Mouse (Mus musculus) layer of hippocampus, adult 9-11 months (tissue): ENCODE results near the gene Cct8.

Source experiments
- DNase-seq: peaks from one replicate; pipeline ENCODE4 v3.0.0; 2022

Gene Cct8

DNA sequence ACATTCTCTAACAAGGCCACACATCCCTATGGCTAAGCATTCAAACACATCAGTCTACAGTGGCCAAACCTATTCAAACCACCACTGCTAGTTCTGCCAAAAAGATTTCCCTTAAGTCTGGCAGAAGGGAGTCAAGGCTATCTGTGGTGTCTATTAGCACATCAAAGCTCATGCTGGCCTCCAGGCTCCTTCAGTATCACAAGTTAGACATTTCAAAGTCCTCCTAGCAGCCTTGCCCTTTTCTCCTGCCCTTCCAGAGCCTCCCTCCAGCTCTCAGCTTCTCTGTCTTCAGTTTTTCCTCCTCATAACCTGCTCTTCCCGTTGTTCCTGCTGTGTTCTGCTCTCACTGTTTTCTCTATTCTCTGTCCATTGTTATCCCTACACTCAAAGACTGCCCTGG is 51.6 kb downstream of the Cct8 start:
- DNase-seq = no peak

DNA sequence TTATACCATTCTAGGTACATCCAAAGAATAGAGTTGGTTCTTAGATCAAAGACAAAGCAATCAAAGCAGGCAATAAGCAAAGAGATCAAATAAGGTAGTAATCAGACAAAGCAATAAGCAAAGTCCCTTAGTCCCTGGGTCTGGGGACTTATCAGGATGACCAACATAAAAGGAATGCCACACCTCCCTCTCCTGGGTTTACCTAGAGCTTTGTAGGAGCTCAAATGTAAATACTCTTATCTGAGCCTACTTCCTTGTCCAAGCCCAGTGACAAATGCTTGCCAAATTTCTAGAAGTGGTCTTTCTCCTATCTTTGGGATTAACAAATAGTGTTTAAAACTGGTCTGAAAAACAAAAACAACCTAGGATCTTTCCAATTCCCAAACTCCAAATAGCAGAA is 52.4 kb downstream of the Cct8 start:
- no peak for DNase-seq

DNA sequence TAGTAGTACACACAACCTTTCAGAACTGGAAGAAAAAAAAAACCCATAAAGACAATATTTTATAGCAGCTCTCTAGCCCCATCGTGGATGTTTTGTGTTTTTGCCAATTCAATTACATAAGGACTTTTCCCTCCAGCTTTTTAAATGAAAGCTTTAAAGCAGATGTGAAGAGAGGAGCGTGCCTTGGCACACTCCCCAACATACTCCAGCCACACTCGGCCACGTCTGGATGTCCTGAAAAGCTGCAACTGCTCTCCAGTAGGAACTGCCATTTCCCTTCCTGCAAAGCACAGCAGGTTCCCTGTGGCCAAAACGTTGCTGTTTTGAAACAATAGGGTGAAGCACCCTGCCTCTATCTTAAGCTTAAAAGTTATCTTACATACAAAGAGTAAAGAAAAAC is 53.4 kb downstream of the Cct8 start:
- DNase-seq = no peak

GRCm38 (mm10) chr16:87441089-87441488 is 54.6 kb downstream of the Cct8 start:
- no peak for DNase-seq

DNA sequence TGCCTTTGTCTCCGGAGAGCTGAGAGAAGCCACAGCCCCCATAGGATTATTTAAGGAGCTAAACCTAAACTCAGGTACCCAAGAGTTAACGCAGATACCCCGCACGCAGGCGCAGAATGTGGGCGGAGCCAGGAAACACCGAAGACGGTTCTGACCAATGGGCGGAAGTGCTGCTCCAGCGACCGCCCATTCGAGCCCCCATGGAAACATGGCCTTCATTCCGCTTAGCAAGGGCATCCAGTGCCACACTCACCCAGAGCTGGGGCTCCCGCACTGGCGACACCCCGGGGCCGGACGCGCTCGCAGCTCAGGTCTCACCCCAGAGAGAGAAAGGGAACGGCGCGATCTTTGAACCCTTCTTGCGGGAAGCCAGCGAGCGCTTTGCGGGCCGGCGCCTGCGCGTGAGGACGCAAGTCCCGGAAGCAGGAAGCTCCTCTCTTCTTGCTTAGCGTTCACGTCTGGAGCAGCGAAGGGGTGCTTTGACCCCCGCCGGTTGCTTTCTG is 55.4 kb downstream of the Cct8 start, which contains the start of gene Rwdd2b:
Gene Rwdd2b (minus strand): TSS at position 390 of the 503 bp plus-strand sequence.
- DNase-seq = peak; percentile 93

GRCm38 (mm10) chr16:87438697-87439096 is 57.0 kb downstream of the Cct8 start:
- DNase-seq = no peak

DNA sequence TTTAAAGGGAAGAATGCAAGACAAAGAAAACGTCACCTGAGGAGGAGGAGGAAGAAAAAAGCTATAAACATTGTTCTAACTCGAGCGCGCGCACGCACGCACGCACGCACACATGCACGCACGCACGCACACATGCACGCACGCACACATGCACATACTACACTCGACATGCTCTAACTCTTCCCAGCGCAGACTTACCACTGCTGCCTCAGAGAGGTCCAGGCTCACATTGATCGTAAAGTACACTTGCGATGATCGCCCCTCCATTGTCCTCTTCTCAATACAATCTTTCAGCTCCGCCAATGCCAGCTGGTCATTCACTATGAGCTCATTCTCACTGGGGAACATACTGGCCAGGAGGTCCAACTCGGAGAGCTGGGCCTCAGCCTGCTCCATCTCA is 58.6 kb downstream of the Cct8 start:
- no peak for DNase-seq

DNA sequence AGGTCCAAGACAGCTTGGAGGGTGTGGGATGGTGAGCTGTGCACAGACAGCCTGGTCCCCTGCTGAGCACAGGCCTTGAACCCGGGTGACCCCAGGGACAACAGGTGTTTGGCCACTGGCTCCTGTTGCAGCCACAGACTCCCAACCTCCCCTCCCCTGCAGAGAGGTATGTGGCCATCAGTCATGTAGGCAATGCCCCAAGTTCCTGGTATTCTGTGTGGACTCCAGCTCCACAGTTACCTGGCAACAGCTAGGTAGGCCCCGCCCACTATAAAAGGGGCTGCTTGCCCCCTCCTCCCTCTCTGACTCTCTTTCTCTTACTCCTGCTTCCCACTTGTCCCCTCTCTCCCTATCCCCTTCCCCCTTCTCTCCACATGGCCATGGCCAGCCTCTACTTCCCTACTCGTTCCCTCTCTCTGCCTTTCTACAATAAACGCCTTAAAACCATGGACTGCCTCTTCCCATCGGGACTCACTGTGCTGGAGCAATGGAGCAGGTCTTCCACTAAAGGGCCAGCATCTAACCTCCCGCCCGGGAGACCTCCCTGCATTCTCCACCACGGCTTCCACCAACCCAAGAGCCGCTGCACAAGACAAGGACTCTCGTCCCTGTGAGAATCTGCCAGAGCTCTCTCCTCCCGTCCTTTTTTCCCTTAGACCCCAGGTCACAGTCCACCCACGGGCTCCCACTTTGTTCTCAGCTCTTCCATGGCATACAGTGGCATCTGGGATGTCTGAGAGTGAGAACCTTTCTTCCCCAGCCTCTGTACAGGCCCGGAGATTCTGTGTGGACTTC is 60.1 kb downstream of the Cct8 start:
- DNase-seq = no peak

- DNase-seq = no peak
Observed at GRCm38 (mm10) chr16:87434946-87435345, 60.7 kb downstream of the Cct8 start.

- no peak for DNase-seq
Observed at GRCm38 (mm10) chr16:87434266-87434665, 61.4 kb downstream of the Cct8 start.
